Mouse (Mus musculus): Measurements from ENCODE around the gene Slc35f3.

The Slc35f3 gene

DNA sequence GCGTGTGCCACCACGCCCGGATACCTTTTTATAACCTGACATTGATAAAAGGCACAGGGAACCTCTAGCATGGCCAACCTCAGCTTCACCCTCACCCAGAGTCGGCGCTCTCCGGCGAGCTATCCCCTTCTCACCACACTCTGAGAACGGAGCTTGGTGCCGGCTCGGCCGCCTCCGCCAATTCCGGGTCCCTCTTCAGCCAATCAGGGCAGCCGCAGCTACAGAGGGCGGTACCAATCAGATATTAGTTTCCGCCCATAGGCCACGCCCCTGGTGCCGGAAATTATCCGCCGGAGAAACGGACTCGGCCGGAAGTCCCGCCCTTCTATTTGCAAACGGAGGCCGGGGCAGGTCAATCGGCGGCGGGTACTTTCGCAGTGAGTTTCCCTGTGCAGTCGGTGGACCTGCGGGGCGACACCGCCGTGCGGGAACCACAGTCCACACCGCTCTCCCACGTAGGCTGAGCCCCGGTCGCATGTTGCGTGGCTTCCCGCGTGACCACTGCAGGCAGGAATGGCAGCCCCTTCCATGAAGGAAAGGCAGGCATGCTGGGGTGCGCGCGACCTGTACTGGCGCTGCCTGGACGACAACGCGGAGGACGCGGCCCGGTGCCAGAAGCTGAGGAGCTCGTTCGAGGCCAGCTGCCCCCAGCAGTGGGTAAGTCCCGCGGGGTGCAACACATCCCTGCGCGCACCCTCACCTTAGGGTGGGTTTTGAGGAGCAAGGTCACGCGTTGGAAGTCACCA is 124.0 kb downstream of the Slc35f3 start, which contains the start of gene Coa6:
Gene Coa6 (plus strand): TSS at position 342 of the 746 bp plus-strand sequence.
- DNase-seq = peak; percentile 98

GRCm38 (mm10) chr8:126422920-126423300 is 124.6 kb downstream of the Slc35f3 start:
- DNase-seq = no peak

GRCm38 (mm10) chr8:126424163-126424562 is 125.8 kb downstream of the Slc35f3 start:
- no peak for DNase-seq

DNA sequence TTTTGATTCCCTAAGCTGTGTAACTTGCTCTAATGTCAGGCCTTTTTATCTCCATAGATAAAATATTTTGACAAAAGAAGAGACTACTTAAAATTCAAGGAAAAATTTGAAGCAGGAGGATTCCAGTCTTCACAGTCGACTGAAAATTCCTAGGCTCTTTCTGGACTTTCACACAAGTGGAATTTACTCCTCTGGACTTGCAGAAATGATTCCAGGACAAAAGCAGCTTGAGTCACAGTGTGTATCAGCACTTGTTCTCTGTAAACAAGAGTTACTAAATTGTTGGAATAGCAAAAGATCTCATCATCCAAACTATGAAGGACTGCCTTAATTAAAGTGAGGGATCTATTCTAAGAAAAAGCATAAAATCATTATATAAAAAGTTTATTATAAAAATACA is 126.6 kb downstream of the Slc35f3 start:
- no peak for DNase-seq

GRCm38 (mm10) chr8:126429635-126430034 is 131.3 kb downstream of the Slc35f3 start:
- no peak for DNase-seq

- DNase-seq = no peak
These were observed 135.5 kb downstream of the Slc35f3 start for GRCm38 (mm10) chr8:126433827-126434226.

- DNase-seq = no peak
These were observed 140.6 kb downstream of the Slc35f3 start for GRCm38 (mm10) chr8:126438937-126439336.
